Mouse (Mus musculus) kidney, postnatal 25 days (tissue): ENCODE results near the gene Lipi.

Experiments used
- DNase-seq, 2 experiments: peaks; one replicate each; pipeline ENCODE4 v3.0.0; 2021; ENCODE audit warnings: mixed read lengths in 2 of 2

Lipi gene

GRCm38 (mm10) chr16:75585961-75586360 lies at the start of gene Lipi:
Lipi (minus strand) TSS chr16:75586061.
- no peak for DNase-seq

GRCm38 (mm10) chr16:75627862-75628261 lies 42.0 kb upstream of the Lipi start:
- no peak for DNase-seq

DNA sequence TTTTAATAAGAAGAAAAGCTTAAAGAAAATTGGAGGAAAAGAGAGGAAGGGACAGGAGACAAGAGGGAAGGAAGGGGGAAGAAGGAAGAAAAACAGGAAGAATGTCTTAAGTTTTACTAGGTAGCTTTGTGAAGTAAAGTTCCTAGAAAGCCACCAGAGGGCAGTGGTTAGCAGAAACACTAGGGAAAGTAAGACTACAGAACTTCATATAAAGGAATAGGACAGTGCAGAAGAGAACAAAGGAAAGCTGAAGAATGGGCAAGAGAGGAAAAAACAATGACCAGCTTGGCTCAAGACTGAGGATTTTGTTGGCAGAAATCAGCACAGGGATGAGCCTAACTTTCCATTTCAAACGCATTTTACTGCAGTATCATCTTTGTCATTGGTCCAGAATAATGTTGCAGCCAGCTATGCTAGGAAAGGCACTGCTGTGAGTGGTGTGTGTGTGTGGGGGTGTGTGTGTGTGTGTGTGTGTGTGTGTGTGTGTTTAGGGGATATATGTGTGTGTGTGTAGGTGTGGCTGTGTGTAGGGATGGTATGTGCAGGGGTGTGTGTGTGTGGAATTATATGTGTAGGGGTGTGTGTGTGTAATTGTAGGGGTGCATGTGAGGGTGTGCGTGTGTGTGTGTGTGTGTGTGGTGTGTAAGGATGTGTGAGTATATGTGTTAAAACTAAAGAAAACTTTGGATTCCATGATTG lies 31.9 kb upstream of the Lipi start:
- DNase-seq: peak in 1 of 2 experiments; percentile 31

GRCm38 (mm10) chr16:75612561-75612960 lies 26.7 kb upstream of the Lipi start:
- DNase-seq: no peak

DNA sequence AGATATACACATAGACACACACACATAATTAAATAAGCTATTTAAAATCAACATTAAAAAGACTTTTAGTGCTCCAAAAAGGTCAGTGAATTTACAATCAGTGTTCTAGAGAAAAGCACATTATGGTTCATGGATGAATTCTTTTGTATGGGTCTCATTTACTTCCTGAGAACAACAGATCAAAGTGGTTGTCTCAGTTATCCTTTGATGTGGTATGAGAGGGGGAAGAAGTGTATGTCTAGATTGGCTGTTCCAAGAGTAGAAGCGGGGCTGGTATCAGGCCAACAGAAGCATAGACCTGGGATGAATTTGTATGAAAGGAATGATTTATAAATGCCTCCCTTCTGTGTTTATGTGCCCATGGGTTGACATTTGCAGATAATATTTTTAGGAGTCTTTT lies 20.6 kb upstream of the Lipi start:
- no peak for DNase-seq

- no peak for DNase-seq
Observed at GRCm38 (mm10) chr16:75593501-75594183, 7.8 kb upstream of the Lipi start.

DNA sequence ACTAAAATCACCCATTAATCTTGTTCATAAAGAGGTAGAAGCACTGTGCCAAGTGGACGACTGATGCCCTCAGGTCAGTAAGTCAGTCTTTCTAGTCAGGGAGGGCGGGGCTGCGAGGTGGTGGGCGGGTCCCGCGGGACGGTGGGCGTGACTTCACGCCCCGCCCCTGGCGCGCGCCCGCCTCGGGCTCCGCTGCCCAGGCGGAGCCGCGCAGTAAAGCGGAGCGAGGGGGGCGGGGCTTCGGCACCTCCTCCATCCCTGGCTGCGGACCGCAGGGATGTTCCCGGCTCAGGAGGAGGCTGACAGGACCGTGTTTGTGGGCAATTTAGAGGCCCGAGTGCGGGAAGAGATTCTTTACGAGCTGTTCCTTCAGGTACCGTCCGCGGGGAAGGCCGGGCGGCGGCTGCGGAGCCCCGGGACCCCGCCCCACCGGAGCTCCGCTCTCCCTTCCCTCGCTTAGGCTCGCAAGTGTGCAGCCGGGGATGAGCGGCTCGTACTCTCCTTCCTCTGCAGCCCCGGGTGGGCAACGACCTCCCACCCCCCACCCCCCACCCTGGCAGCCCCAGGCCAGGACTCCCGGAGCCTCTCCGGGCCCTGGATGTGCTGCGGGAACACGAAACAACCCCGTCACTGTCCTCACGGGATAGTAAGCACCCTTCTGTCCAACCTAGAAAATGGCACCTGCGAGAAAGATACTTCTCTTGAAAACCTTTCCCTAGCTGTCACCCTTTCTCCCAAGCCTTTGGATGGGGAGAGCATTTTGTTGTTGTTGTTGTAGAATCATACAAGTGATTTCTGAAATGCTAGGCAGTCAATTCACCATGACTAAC lies 7.0 kb upstream of the Lipi start, which contains the start of gene Rbm11:
Gene Rbm11, plus strand, starts transcription at position 174 of the 830 bp plus-strand sequence.
- peak; percentile 88 to 92 for DNase-seq

- peak in 1 of 2 experiments; percentile 44 for DNase-seq
Observed at GRCm38 (mm10) chr16:75586466-75586865, 605 bp upstream of the Lipi start.

- no peak for DNase-seq
Observed at GRCm38 (mm10) chr16:75582279-75582678, 3.6 kb downstream of the Lipi start.

- DNase-seq: no peak
Observed at GRCm38 (mm10) chr16:75562910-75563309, 23.0 kb downstream of the Lipi start.

GRCm38 (mm10) chr16:75545310-75545709 lies 40.6 kb downstream of the Lipi start:
- no peak for DNase-seq

DNA sequence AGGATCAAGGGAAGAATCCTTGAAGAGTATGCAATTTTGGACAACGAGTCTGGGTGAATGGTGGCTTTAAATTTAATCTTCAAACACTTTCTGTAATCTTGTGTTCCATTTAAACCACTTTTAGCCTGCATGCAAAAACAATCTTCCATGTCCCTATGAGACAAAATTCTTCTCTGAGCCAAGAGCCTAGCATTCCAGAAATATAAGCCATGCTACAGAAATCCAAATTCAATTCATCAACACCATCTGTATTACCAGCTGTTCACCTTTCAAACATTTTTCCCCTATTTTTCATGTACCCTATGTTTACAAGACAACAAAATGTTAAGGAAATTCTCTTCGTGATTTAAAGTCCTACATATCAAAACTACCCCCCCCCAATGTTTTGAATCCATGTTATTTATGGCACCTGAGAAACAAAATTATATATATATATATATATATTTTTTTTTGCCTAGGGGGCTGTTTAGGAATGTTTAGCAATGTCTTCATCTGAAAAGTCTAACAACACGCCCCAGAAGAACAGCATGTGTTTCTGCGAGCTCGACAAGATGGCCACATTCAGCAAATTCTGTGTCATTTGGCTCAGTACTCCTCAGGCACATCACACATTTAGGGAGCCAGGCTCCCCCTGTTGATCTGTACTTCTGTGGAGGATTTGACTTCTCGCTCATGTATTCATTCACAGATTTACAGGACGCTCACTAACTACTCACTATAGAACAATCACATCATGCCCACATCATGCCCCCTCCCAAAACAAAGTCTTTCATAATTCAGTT lies 47.9 kb downstream of the Lipi start:
- no peak for DNase-seq

- DNase-seq: no peak
Observed at GRCm38 (mm10) chr16:75531705-75532104, 54.2 kb downstream of the Lipi start.

DNA sequence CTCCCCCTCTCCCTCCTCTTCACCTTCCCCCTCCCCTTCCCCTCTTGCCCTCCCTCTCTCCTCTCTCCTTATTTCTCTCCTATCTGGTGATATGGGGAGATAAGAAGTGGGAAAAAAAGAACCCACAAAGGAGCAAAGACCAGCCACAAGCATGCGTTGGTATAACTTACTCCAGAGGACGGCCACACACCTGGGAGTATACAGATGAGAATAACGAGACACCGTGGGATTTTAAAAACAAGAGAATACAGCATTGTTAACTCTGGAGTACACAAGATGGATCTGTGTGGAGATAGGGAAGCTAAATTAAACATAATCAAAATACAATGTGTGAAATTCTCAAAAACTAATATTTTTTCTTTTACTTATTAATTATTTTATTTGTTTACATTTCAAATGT lies 89.3 kb downstream of the Lipi start:
- DNase-seq: no peak
